Mouse (Mus musculus): ENCODE results near the gene Rere.

The Rere gene

GRCm38 (mm10) chr4:150393607-150394006 is 112.2 kb downstream of the Rere start:
- DNase-seq: no peak

GRCm38 (mm10) chr4:150394091-150394490 is 112.6 kb downstream of the Rere start:
- DNase-seq: no peak

GRCm38 (mm10) chr4:150396339-150396738 is 114.9 kb downstream of the Rere start:
- peak; percentile 61 for DNase-seq

- DNase-seq: no peak
Observed at GRCm38 (mm10) chr4:150396826-150397620, 115.6 kb downstream of the Rere start.

- no peak for DNase-seq
Observed at GRCm38 (mm10) chr4:150399032-150399431, 117.6 kb downstream of the Rere start.

- no peak for DNase-seq
Observed at GRCm38 (mm10) chr4:150401830-150402607, 120.6 kb downstream of the Rere start.

- no peak for DNase-seq
Observed at GRCm38 (mm10) chr4:150402608-150402985, 121.2 kb downstream of the Rere start.

- no peak for DNase-seq
Observed at GRCm38 (mm10) chr4:150403941-150404340, 122.5 kb downstream of the Rere start.

- peak; percentile 45 for DNase-seq
Observed at GRCm38 (mm10) chr4:150404583-150404982, 123.1 kb downstream of the Rere start.

- no peak for DNase-seq
Observed at GRCm38 (mm10) chr4:150405786-150406185, 124.3 kb downstream of the Rere start.

- no peak for DNase-seq
Observed at GRCm38 (mm10) chr4:150406320-150406719, 124.9 kb downstream of the Rere start.

- no peak for DNase-seq
Observed at GRCm38 (mm10) chr4:150406821-150407220, 125.4 kb downstream of the Rere start.

- no peak for DNase-seq
Observed at GRCm38 (mm10) chr4:150414296-150414695, 132.8 kb downstream of the Rere start.

GRCm38 (mm10) chr4:150414759-150415158 is 133.3 kb downstream of the Rere start:
- DNase-seq: no peak

- DNase-seq: no peak
Observed at GRCm38 (mm10) chr4:150415227-150415969, 134.0 kb downstream of the Rere start.

GRCm38 (mm10) chr4:150420576-150421263 is 139.3 kb downstream of the Rere start:
- no peak for DNase-seq

GRCm38 (mm10) chr4:150426098-150426879 is 144.8 kb downstream of the Rere start:
- no peak for DNase-seq

- DNase-seq: no peak
Observed at GRCm38 (mm10) chr4:150426880-150427476, 145.5 kb downstream of the Rere start.

GRCm38 (mm10) chr4:150428762-150429161 is 147.3 kb downstream of the Rere start:
- no peak for DNase-seq

GRCm38 (mm10) chr4:150433827-150434574 is 152.6 kb downstream of the Rere start:
- no peak for DNase-seq

GRCm38 (mm10) chr4:150435590-150435989 is 154.1 kb downstream of the Rere start:
- DNase-seq: no peak

Data from kidney, postnatal 10 days (tissue).